Mouse (Mus musculus) limb, embryonic 14.5 days (tissue): ENCODE data around the gene Nfkbil1. TPM values are rescaled to one million over a fixed set of nuclear protein-coding genes. Genes with fewer than 3 reads are reported as not detected.

Experiments
- ATAC-seq: fragments of 200-750 bp; cut with Nextera tagmentation; 2 replicates; pipeline ENCODE4 v1.8.0; 2017; ENCODE audit warnings: low read depth, moderate number of reproducible peaks, moderate TSS enrichment; ENCODE audit not compliant: low FRiP score
- DNase-seq: peaks from one replicate; pipeline ENCODE4 v3.0.0-alpha.2; 2015; ENCODE audit warnings: low spot score
- H3K27ac ChIP-seq: fragments of 300-500 bp; sonication (generic); replicated peaks from 2 replicates; pipeline ENCODE4 v1.5.1; 2014; ENCODE audit warnings: low read depth, mild to moderate bottlenecking, low read length, moderate library complexity, mixed read lengths
- H3K27me3 ChIP-seq: fragments of 300-500 bp; sonication (generic); 2 replicates; pipeline ENCODE4 v1.6.1; 2014; ENCODE audit warnings: low read length, mixed read lengths; ENCODE audit not compliant: control insufficient read depth, insufficient read depth
- H3K36me3 ChIP-seq: fragments of 300-500 bp; sonication (generic); 2 replicates; pipeline ENCODE4 v1.6.1; 2014; ENCODE audit warnings: mild to moderate bottlenecking, low read length, moderate library complexity, mixed read lengths; ENCODE audit not compliant: control insufficient read depth, insufficient read depth
- H3K4me1 ChIP-seq: fragments of 300-500 bp; sonication (generic); 2 replicates; pipeline ENCODE4 v1.6.1; 2014; ENCODE audit warnings: antibody characterized with exemption, low read length, mixed read lengths; ENCODE audit not compliant: control insufficient read depth, insufficient read depth
- H3K4me2 ChIP-seq: fragments of 300-500 bp; sonication (generic); replicated peaks from 2 replicates; pipeline ENCODE4 v1.6.1; 2014; ENCODE audit warnings: low read depth, mild to moderate bottlenecking, low read length, moderate library complexity; ENCODE audit not compliant: severe bottlenecking
- H3K4me3 ChIP-seq: fragments of 300-500 bp; sonication (generic); replicated peaks from 2 replicates; pipeline ENCODE4 v1.5.1; 2014; ENCODE audit warnings: low read length
- H3K9ac ChIP-seq: fragments of 300-500 bp; sonication (generic); 2 replicates; pipeline ENCODE4 v1.6.1; 2014; ENCODE audit warnings: mild to moderate bottlenecking, low read depth, low read length, moderate library complexity; ENCODE audit not compliant: severe bottlenecking
- H3K9me3 ChIP-seq: fragments of 300-500 bp; sonication (generic); 2 replicates; pipeline ENCODE4 v1.6.1; 2016; ENCODE audit warnings: low read length; ENCODE audit not compliant: control insufficient read depth
- POLR2A ChIP-seq: fragments of 200-500 bp; IDR thresholded peaks from 2 replicates; pipeline ENCODE4 v1.8.0; 2012; ENCODE audit warnings: inconsistent platforms, mild to moderate bottlenecking, moderate library complexity, borderline replicate concordance; ENCODE audit not compliant: insufficient read depth, insufficient read length; ENCODE audit errors: extremely low read depth
- WGBS: fragments of 180-500 bp; shearing (Covaris S2); extraction: QIAGEN DNeasy Blood & Tissue Kit; methylation state at CpG from one replicate; pipeline ENCODE4 v1.1.7; 2014; 5-methylcytosine and 5-hydroxymethylcytosine counted together
- polyA plus RNA-seq, 2 experiments: library from polyadenylated mRNA; depleted of rRNA in 1 of 2; stranded (reverse) in 1 of 2; unstranded in 1 of 2; fragments of >200 nt; fragmentation: Nextera tagmentation in 1 of 2; extraction: Ambion mirVana in 1 of 2; gene quantifications; 2 replicates each; pipeline versions ENCODE4 v1.2.1 to v1.2.3; 2012 to 2014

Nfkbil1 gene
- polyA plus RNA-seq, 2 experiments = 4.9 to 17.0 TPM

GRCm38 (mm10) chr17:35262664-35263522 lies 27.3 kb upstream of the Nfkbil1 start, which contains the start of gene H2-D1:
Gene H2-D1 (plus strand): TSS chr17:35262730.
- Histone ChIP-seq H3K4me1 (0 out of 2 replicates have a peak, but pooled peaks cover 2% of the 10 kb centered on the region), H3K9ac (peak within 1 kb of the TSS; percentile 55), H3K27ac (no peak within 1 kb of the TSS), H3K36me3 (no peaks in the 10 kb centered on the region), H3K4me2 (peak within 1 kb of the TSS; percentile 99), H3K4me3 (peak within 1 kb of the TSS; percentile 62), H3K27me3 (peaks cover 26% of the 10 kb centered on the region), H3K9me3 (no peaks in the 10 kb centered on the region)
- DNase-seq (peak; percentile 83), ATAC-seq (peak; percentile 87)
- 2% methylated on average over 44 of the region's 73 CpGs for WGBS
- TF ChIP-seq POLR2A = no peak

- 65% methylated on average over 13 of the region's 13 CpGs for WGBS
Measured at GRCm38 (mm10) chr17:35261651-35262050, 26.1 kb upstream of the Nfkbil1 start.

GRCm38 (mm10) chr17:35259621-35260020 lies 24.0 kb upstream of the Nfkbil1 start:
- no peak overlapping the region for H3K27ac ChIP-seq
- no peak for DNase-seq
- peaks cover 26% of the 10 kb centered on the region for H3K27me3 ChIP-seq
- no peaks in the 10 kb centered on the region for H3K36me3 ChIP-seq
- H3K4me3 ChIP-seq = no peak overlapping the region
- ATAC-seq = no peak
- 79% methylated on average over 4 of the region's 4 CpGs for WGBS
- no peak for TF ChIP-seq POLR2A
- H3K4me1 ChIP-seq = 0 out of 2 replicates have a peak, but pooled peaks cover 2% of the 10 kb centered on the region
- H3K4me2 ChIP-seq = no peak overlapping the region
- no peaks in the 10 kb centered on the region for H3K9me3 ChIP-seq
- H3K9ac ChIP-seq = no peak overlapping the region

More at GRCm38 (mm10) chr17:35261651-35262050, 26.1 kb upstream of the Nfkbil1 start:
- H3K4me3 ChIP-seq = no peak overlapping the region
- 0 out of 2 replicates have a peak, but pooled peaks cover 2% of the 10 kb centered on the region for H3K4me1 ChIP-seq
- no peaks in the 10 kb centered on the region for H3K36me3 ChIP-seq
- ATAC-seq (no peak), DNase-seq (no peak)
- H3K4me2 ChIP-seq = no peak overlapping the region
- no peaks in the 10 kb centered on the region for H3K9me3 ChIP-seq
- peaks cover 26% of the 10 kb centered on the region for H3K27me3 ChIP-seq
- TF ChIP-seq POLR2A = no peak
- no peak overlapping the region for H3K9ac ChIP-seq
- no peak overlapping the region for H3K27ac ChIP-seq

- no peak for DNase-seq
- Histone ChIP-seq H3K27me3 (peaks cover 24% of the 10 kb centered on the region), H3K4me1 (0 out of 2 replicates have a peak, but pooled peaks cover 2% of the 10 kb centered on the region), H3K4me2 (no peak overlapping the region), H3K27ac (no peak overlapping the region), H3K4me3 (no peak overlapping the region), H3K9me3 (no peaks in the 10 kb centered on the region), H3K9ac (no peak overlapping the region), H3K36me3 (peaks cover 6% of the 10 kb centered on the region)
- TF ChIP-seq POLR2A = no peak
- 56% methylated on average over 12 of the region's 14 CpGs for WGBS
- ATAC-seq = no peak
Measured at GRCm38 (mm10) chr17:35258492-35259478, 23.2 kb upstream of the Nfkbil1 start.
